Mouse (Mus musculus) liver, postnatal 0 days (tissue): ENCODE data around the gene Lrch1.

Experiments
- CTCF ChIP-seq: sonication (generic); IDR thresholded peaks from 2 replicates; pipeline ENCODE4 v1.5.1; 2016; ENCODE audit warnings: antibody characterized with exemption, low read depth
- EP300 ChIP-seq: IDR thresholded peaks from 2 replicates; pipeline ENCODE4 v1.6.1; 2016; ENCODE audit warnings: antibody characterized with exemption, low read depth, mild to moderate bottlenecking

DNA sequence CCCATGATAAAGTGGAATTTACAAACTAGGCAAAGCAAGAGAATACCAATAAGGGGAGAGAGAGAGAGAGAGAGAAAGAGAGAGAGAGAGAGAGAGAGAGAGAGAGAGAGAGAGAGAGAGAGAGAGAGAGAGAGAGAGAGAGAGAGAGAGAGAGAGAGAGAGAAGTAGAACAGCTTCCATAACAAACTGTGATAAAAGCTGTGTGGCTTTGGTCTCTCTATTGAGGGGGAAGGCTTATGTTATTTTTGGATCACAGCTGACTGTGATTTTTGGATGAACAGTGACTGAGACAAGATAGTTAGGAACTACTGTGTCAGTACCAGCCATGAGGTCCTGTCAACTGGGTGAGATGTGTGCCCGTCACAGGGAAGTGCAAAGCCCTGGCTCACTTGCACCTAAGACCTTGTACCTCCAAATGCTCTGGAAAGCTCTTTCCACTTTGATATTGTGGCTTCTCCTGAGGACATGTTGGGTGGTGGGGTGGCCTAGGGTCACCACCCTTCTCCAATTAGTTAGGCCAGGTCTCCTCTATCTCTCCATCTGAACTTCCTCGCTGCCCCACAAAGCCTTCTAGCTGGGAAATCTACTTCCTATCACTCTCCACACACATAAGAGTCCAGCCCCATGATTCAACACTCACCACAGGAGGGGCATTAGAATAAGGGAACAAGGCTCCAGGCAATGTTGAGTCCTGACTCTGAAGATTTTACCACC, 79.3 kb downstream of the Lrch1 start:
- TF ChIP-seq EP300 (no peak), CTCF (no peak)
